ENCODE assay signal across 12 mouse cellular contexts in the genomic region with DNA sequence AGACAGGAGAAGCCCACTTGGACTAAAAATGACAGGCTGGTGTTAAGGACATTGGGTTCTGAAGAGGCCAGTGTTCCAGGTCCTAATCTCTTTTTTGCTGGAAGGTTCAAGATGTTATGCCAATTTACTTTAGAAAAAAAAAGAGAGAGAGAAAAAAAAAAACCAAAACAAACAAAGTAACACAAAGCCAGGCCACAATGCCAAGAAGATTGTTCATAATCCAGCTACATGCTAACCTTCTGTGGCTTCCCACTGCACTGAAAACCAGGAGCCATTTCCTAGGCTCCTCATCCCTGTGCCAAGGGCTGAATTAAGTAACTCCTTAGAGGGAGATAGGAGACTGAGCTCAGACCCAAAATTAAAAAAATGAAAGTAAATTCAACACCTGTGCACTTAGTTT. TPM values are rescaled to one million over a fixed set of nuclear protein-coding genes. Genes with fewer than 3 reads are reported as not detected.
DNase-seq lines count a peak whose midpoint lies in the region; ATAC-seq lines count a peak whose summit lies in the region.
"Had no signal": no experiment of that assay in that cellular context is flagged by ENCODE, and none has a peak within 500 bp of the region (broad histone marks: within the 10 kb centered on the region; RNA-seq: fewer than 3 reads in every experiment).

No protein-coding gene starts in this region.

- H3K36me3 ChIP-seq in heart, embryonic 13.5 days: peaks cover 29% of the 10 kb centered on the region
- peaks cover 21% of the 10 kb centered on the region for H3K36me3 ChIP-seq in midbrain, embryonic 12.5 days
- H3K36me3 ChIP-seq in midbrain, embryonic 15.5 days (replicated peaks): peaks cover 13% of the 10 kb centered on the region
- peaks cover 9% of the 10 kb centered on the region; the same call in 1 of the 2 replicates for H3K36me3 ChIP-seq in neural tube, embryonic 14.5 days (ENCODE audit: control insufficient read depth, insufficient read depth, low read length)

- no peak overlapping the region for H3K4me3 ChIP-seq in heart, embryonic 13.5 days
- no peak overlapping the region for H3K4me3 ChIP-seq in midbrain, embryonic 12.5 days
- H3K4me3 ChIP-seq in midbrain, embryonic 15.5 days: no peak overlapping the region
- H3K4me3 ChIP-seq in neural tube, embryonic 14.5 days (ENCODE audit: low read depth, low read length): no peak overlapping the region

- no peaks in the 10 kb centered on the region for H3K27me3 ChIP-seq in heart, embryonic 13.5 days (replicated peaks)
- H3K27me3 ChIP-seq in midbrain, embryonic 12.5 days: no peaks in the 10 kb centered on the region
- H3K27me3 ChIP-seq in midbrain, embryonic 15.5 days (replicated peaks): no peaks in the 10 kb centered on the region
- H3K27me3 ChIP-seq in neural tube, embryonic 14.5 days (ENCODE audit: control insufficient read depth, insufficient read depth, low read length): no peaks in the 10 kb centered on the region
- H3K27me3 ChIP-seq: limb, embryonic 12.5 days had no signal

- no peak overlapping the region for H3K9ac ChIP-seq in heart, embryonic 13.5 days
- no peak overlapping the region; the same call in 1 of the 2 replicates for H3K9ac ChIP-seq in midbrain, embryonic 12.5 days (replicated peaks)
- no peak overlapping the region for H3K9ac ChIP-seq in midbrain, embryonic 15.5 days
- H3K9ac ChIP-seq in neural tube, embryonic 14.5 days (replicated peaks; ENCODE audit: low read depth, low read length): no peak overlapping the region

- H3K9me3 ChIP-seq in heart, embryonic 13.5 days: no peaks in the 10 kb centered on the region
- H3K9me3 ChIP-seq in midbrain, embryonic 12.5 days: no peaks in the 10 kb centered on the region
- no peaks in the 10 kb centered on the region for H3K9me3 ChIP-seq in midbrain, embryonic 15.5 days
- no peaks in the 10 kb centered on the region for H3K9me3 ChIP-seq in neural tube, embryonic 14.5 days (ENCODE audit: control insufficient read depth, low read length)
- H3K9me3 ChIP-seq: limb, embryonic 12.5 days had no signal

- H3K27ac ChIP-seq in heart, embryonic 13.5 days (replicated peaks): no peak overlapping the region
- H3K27ac ChIP-seq in midbrain, embryonic 12.5 days (replicated peaks): no peak overlapping the region
- H3K27ac ChIP-seq in midbrain, embryonic 15.5 days: no peak overlapping the region
- no peak overlapping the region for H3K27ac ChIP-seq in neural tube, embryonic 14.5 days (ENCODE audit: low read depth, low read length)
- H3K27ac ChIP-seq: layer of hippocampus, adult 2 months; limb, embryonic 12.5 days had no signal

- DNase-seq in heart, postnatal 14 days: no peak
- peak; percentile 73 for DNase-seq in fat pad, adult 2 months (ENCODE audit: extremely low read depth, low read depth, low spot score)
- DNase-seq in adrenal gland, postnatal 14 days: no peak
- DNase-seq: adrenal gland, postnatal 36 days; cerebellum, adult 11-12 months had no signal

- ATAC-seq in heart, embryonic 13.5 days (ENCODE audit: extremely low read depth, insufficient number of reproducible peaks, low FRiP score, low TSS enrichment): no peak
- ATAC-seq in midbrain, embryonic 12.5 days (ENCODE audit: low FRiP score, low read depth): no peak
- no peak for ATAC-seq in midbrain, embryonic 15.5 days (replicated peaks)
- no peak for ATAC-seq in neural tube, embryonic 14.5 days (ENCODE audit: low read depth)
- ATAC-seq: CD4-positive, CD25-positive, alpha-beta regulatory T cell, adult 4 months had no signal

- peaks cover 12% of the 10 kb centered on the region for H3K4me1 ChIP-seq in heart, embryonic 13.5 days
- peaks cover 15% of the 10 kb centered on the region for H3K4me1 ChIP-seq in midbrain, embryonic 12.5 days
- H3K4me1 ChIP-seq in midbrain, embryonic 15.5 days: peaks cover 17% of the 10 kb centered on the region
- peaks cover 14% of the 10 kb centered on the region for H3K4me1 ChIP-seq in neural tube, embryonic 14.5 days (ENCODE audit: control insufficient read depth, insufficient read depth, low read length)

- intact Hi-C loops in heart, postnatal 14 days (cut with DNase I): no loop called here

- 0 out of 2 replicates have a peak overlapping the region, but pooled peaks have one; percentile 97 for H3K4me2 ChIP-seq in heart, embryonic 13.5 days
- peak overlapping the region; percentile 84; the same call in 1 of the 2 replicates for H3K4me2 ChIP-seq in midbrain, embryonic 12.5 days (replicated peaks)
- H3K4me2 ChIP-seq in midbrain, embryonic 15.5 days: no peak overlapping the region
- H3K4me2 ChIP-seq in neural tube, embryonic 14.5 days (ENCODE audit: low read depth, low read length): peak overlapping the region; percentile 70; the same call in 1 of the 2 replicates

RNA-seq across cellular contexts. Expression of a gene that starts 10.4 kb away (rescaled TPM):
- 27.6 and 30.9 TPM in 2 replicates for polyA plus RNA-seq in heart, embryonic 13.5 days (2015; fragmentation: Nextera tagmentation; extraction: Ambion mirVana)
- 1 to 10 TPM; 4.4 to 5.9 TPM for total RNA-seq in heart, postnatal 14 days (2021)
- polyA plus RNA-seq in midbrain, embryonic 12.5 days (2016; fragmentation: Nextera tagmentation; extraction: Ambion mirVana): 33.0 and 37.3 TPM in 2 replicates
- polyA plus RNA-seq in midbrain, embryonic 15.5 days (2015; fragmentation: Nextera tagmentation; extraction: Ambion mirVana): 28.9 and 31.0 TPM in 2 replicates
- 28.7 and 30.7 TPM in 2 replicates for polyA plus RNA-seq in neural tube, embryonic 14.5 days (2014; fragmentation: Nextera tagmentation; extraction: Ambion mirVana)
- 21.1 and 24.1 TPM in 2 replicates for total RNA-seq in adrenal gland, postnatal 14 days (2021)

RNA-seq across cellular contexts. Expression of a gene that starts 10.5 kb away (rescaled TPM):
- 30.4 and 30.7 TPM in 2 replicates for polyA plus RNA-seq in heart, embryonic 13.5 days (2015; fragmentation: Nextera tagmentation; extraction: Ambion mirVana)
- total RNA-seq in heart, postnatal 14 days (2021): 10 to 100 TPM; 29.3 to 30.0 TPM
- 56.6 and 58.0 TPM in 2 replicates for polyA plus RNA-seq in midbrain, embryonic 12.5 days (2016; fragmentation: Nextera tagmentation; extraction: Ambion mirVana)
- polyA plus RNA-seq in midbrain, embryonic 15.5 days (2015; fragmentation: Nextera tagmentation; extraction: Ambion mirVana): 22.8 and 23.4 TPM in 2 replicates
- 22.3 and 32.2 TPM in 2 replicates for polyA plus RNA-seq in neural tube, embryonic 14.5 days (2014; fragmentation: Nextera tagmentation; extraction: Ambion mirVana)
- 75.9 and 79.9 TPM in 2 replicates for total RNA-seq in adrenal gland, postnatal 14 days (2021)

RNA-seq across cellular contexts. Expression of a gene that starts 33.7 kb away (rescaled TPM):
- 233 and 264 TPM in 2 replicates for polyA plus RNA-seq in heart, embryonic 13.5 days (2015; fragmentation: Nextera tagmentation; extraction: Ambion mirVana)
- 100 to 1,000 TPM; 297 to 299 TPM for total RNA-seq in heart, postnatal 14 days (2021)
- 93.7 and 102 TPM in 2 replicates for polyA plus RNA-seq in midbrain, embryonic 12.5 days (2016; fragmentation: Nextera tagmentation; extraction: Ambion mirVana)
- 44.0 and 54.3 TPM in 2 replicates for polyA plus RNA-seq in midbrain, embryonic 15.5 days (2015; fragmentation: Nextera tagmentation; extraction: Ambion mirVana)
- 57.3 and 57.5 TPM in 2 replicates for polyA plus RNA-seq in neural tube, embryonic 14.5 days (2014; fragmentation: Nextera tagmentation; extraction: Ambion mirVana)
- total RNA-seq in adrenal gland, postnatal 14 days (2021): 261 TPM in 2 replicates
